Mouse (Mus musculus): ENCODE data around the gene Zfp790. TPM values are rescaled to one million over a fixed set of nuclear protein-coding genes. Genes with fewer than 3 reads are reported as not detected.

Zfp790 gene
- polyA plus RNA-seq, 1 experiment from 2014 or later = 20.0 TPM

MicroRNAs encoded within 50 kb of the gene (microRNA counts, 519-probe panel; counts per million panel counts)
- not detected for microRNA mmu-miR-1964

Small RNAs within 50 kb of the gene (microRNA-seq; reads per million reads assigned to microRNA genes)
- 4.2 reads per million for gene Mir1964 (ENCODE audit: borderline number of aligned reads)

Other genes starting within 250 kb of the Zfp790 start
- gene Catsperg2, start 89.1 kb upstream of the Zfp790 start, polyA plus RNA-seq (2014; fragmentation: Nextera tagmentation; extraction: Ambion mirVana) = not detected in 2 replicates
- gene Zfp84, start 47.6 kb upstream of the Zfp790 start, polyA plus RNA-seq (2014; fragmentation: Nextera tagmentation; extraction: Ambion mirVana) = 15.3 and 15.9 TPM in 2 replicates
- 8.4 and 9.0 TPM in 2 replicates for gene Zfp30, start 32.1 kb upstream of the Zfp790 start, polyA plus RNA-seq (2014; fragmentation: Nextera tagmentation; extraction: Ambion mirVana)
- 9.4 and 10.7 TPM in 2 replicates for gene Zfp940, start 37.6 kb downstream of the Zfp790 start, polyA plus RNA-seq (2014; fragmentation: Nextera tagmentation; extraction: Ambion mirVana)
- gene Zfp420, start 43.9 kb downstream of the Zfp790 start, polyA plus RNA-seq (2014; fragmentation: Nextera tagmentation; extraction: Ambion mirVana) = 8.9 and 9.1 TPM in 2 replicates
- 14.8 and 15.5 TPM in 2 replicates for gene Zfp27, start 90.5 kb downstream of the Zfp790 start, polyA plus RNA-seq (2014; fragmentation: Nextera tagmentation; extraction: Ambion mirVana)
- gene Zfp383, start 92.1 kb downstream of the Zfp790 start, polyA plus RNA-seq (2014; fragmentation: Nextera tagmentation; extraction: Ambion mirVana) = 10.3 and 12.6 TPM in 2 replicates
- gene Zfp74, start 138.0 kb downstream of the Zfp790 start, polyA plus RNA-seq (2014; fragmentation: Nextera tagmentation; extraction: Ambion mirVana) = 10.0 and 13.7 TPM in 2 replicates
- 19.5 and 20.0 TPM in 2 replicates for gene Zfp568, start 167.8 kb downstream of the Zfp790 start, polyA plus RNA-seq (2014; fragmentation: Nextera tagmentation; extraction: Ambion mirVana)
- 4.6 and 5.8 TPM in 2 replicates for gene Zfp14, start 235.3 kb downstream of the Zfp790 start, polyA plus RNA-seq (2014; fragmentation: Nextera tagmentation; extraction: Ambion mirVana)